Mouse (Mus musculus) ES-E14 (cell line): ENCODE results near the gene Ftcd. TPM values are rescaled to one million over a fixed set of nuclear protein-coding genes. Genes with fewer than 3 reads are reported as not detected.

Experiments
- DNase-seq: peaks from one replicate; pipeline ENCODE4 v3.0.0-alpha.2; 2013; ENCODE audit warnings: low read depth, low spot score
- H3K27ac ChIP-seq: 2 replicates; pipeline ENCODE4 v1.5.1; 2012; ENCODE audit warnings: low read depth, mild to moderate bottlenecking, low read length, moderate library complexity, mixed read lengths; ENCODE audit not compliant: poor library complexity, insufficient read depth, severe bottlenecking
- H3K36me3 ChIP-seq: 2 replicates; pipeline ENCODE4 v1.6.1; 2012; ENCODE audit warnings: mild to moderate bottlenecking, low read length, moderate library complexity, mixed read lengths; ENCODE audit not compliant: control insufficient read depth, poor library complexity, insufficient read depth, severe bottlenecking
- H3K4me1 ChIP-seq, 2 experiments: fragments of 150-350 bp in 1 of 2; sonication (generic) in 1 of 2; 2 replicates each; pipeline ENCODE4 v1.6.1; 2012; ENCODE audit warnings: low read length in 2 of 2, mild to moderate bottlenecking in 1 of 2, mixed read lengths in 1 of 2; ENCODE audit not compliant: control insufficient read depth in 2 of 2, insufficient read depth in 2 of 2, poor library complexity in 1 of 2
- H3K4me3 ChIP-seq, 2 experiments: fragments of 150-350 bp in 1 of 2; sonication (generic) in 1 of 2; 2 replicates each; pipeline ENCODE4 v1.5.1; 2012; ENCODE audit warnings: low read length in 2 of 2, low read depth in 1 of 2, mild to moderate bottlenecking in 1 of 2, mixed read lengths in 1 of 2; ENCODE audit not compliant: insufficient read depth in 1 of 2, poor library complexity in 1 of 2, severe bottlenecking in 1 of 2
- H3K9ac ChIP-seq: 2 replicates; pipeline ENCODE4 v1.6.1; 2012; ENCODE audit warnings: low read depth, mild to moderate bottlenecking, low read length, mixed read lengths; ENCODE audit not compliant: poor library complexity, insufficient read depth, severe bottlenecking
- H3K9me3 ChIP-seq: fragments of 150-350 bp; sonication (generic); 2 replicates; pipeline ENCODE4 v1.6.1; 2012; ENCODE audit warnings: low read depth, mild to moderate bottlenecking, low read length; ENCODE audit not compliant: control insufficient read depth, insufficient read depth
- CHD2 ChIP-seq: IDR thresholded peaks from 2 replicates; pipeline ENCODE4 v1.6.1; 2014; ENCODE audit warnings: mild to moderate bottlenecking, low read depth, low read length, inconsistent platforms
- HCFC1 ChIP-seq: IDR thresholded peaks from 2 replicates; pipeline ENCODE4 v1.6.1; 2012; ENCODE audit warnings: low read length, inconsistent platforms, borderline replicate concordance; ENCODE audit not compliant: insufficient read depth
- MAFK ChIP-seq: IDR thresholded peaks from 2 replicates; pipeline ENCODE4 v1.6.1; 2014; ENCODE audit warnings: mild to moderate bottlenecking, low read depth, low read length, inconsistent platforms; ENCODE audit not compliant: insufficient read depth
- ZC3H11A ChIP-seq: IDR thresholded peaks from 2 replicates; pipeline ENCODE4 v1.6.1; 2012; ENCODE audit warnings: low read depth, mild to moderate bottlenecking, inconsistent platforms, low read length, borderline replicate concordance
- ZNF384 ChIP-seq: IDR thresholded peaks from 2 replicates; pipeline ENCODE4 v1.6.1; 2012; ENCODE audit warnings: low read depth, low read length, inconsistent platforms
- in situ Hi-C, 2 experiments: fragments of 600-800 bp; cut with MboI; formaldehyde crosslinking; loops; one replicate each; pipeline ENCODE4 v1.15.1; 2025; ENCODE audit warnings: low sequenced_read_pairs in 2 of 2, inconsistent platforms in 1 of 2; ENCODE audit not compliant: unreplicated experiment in 2 of 2
- total RNA-seq: library from RNA; depleted of rRNA; stranded (reverse); fragments of 300-350 nt; gene quantifications from 2 replicates; pipeline ENCODE4 v1.2.3, GENCODE M21; 2012

Gene Ftcd
- total RNA-seq, 1 experiment = not detected

GRCm38 (mm10) chr10:76576920-76577319 is 1.5 kb downstream of the Ftcd start:
- peaks cover 0 to 2% of the 10 kb centered on the region in 2 experiments; a peak in 1 of 4 replicates for H3K4me1 ChIP-seq
- H3K4me3 ChIP-seq = no peak overlapping the region
- H3K27ac ChIP-seq = no peak overlapping the region
- H3K9ac ChIP-seq = no peak overlapping the region
- H3K36me3 ChIP-seq = no peaks in the 10 kb centered on the region
- no peaks in the 10 kb centered on the region for H3K9me3 ChIP-seq
- DNase-seq = no peak
- in situ Hi-C loops = no loop called here
- TF ChIP-seq ZC3H11A = no peak
- TF ChIP-seq MAFK = no peak
- TF ChIP-seq ZNF384 = no peak
- no peak for TF ChIP-seq CHD2
- TF ChIP-seq HCFC1 = no peak

DNA sequence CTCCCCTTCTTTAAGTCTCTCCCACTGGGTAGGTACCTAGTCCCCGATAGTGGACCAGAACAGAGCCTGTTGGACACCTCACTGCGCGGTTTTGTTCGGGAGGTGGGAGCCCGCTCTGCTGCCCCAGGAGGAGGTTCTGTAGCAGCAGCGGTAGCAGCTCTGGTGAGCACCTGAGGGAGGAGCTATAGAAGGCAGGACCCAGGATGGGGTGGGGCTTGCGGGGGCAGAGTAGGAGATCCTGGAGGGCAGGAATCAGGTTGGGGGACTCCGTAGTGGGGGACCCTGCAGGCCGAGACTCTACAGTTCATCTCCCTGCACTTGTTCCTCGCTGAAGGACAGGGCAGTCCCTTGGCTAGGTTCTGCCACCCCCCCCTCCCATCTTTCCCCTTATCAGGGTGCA is 8.7 kb downstream of the Ftcd start:
- no peaks in the 10 kb centered on the region for H3K9me3 ChIP-seq
- in situ Hi-C loops = no loop called here
- H3K27ac ChIP-seq = no peak overlapping the region
- no peaks in the 10 kb centered on the region for H3K4me1 ChIP-seq
- H3K36me3 ChIP-seq = no peaks in the 10 kb centered on the region
- TF ChIP-seq HCFC1 = no peak
- TF ChIP-seq MAFK = no peak
- TF ChIP-seq CHD2 = no peak
- TF ChIP-seq ZC3H11A = no peak
- no peak for TF ChIP-seq ZNF384
- no peak for DNase-seq
- no peak overlapping the region for H3K9ac ChIP-seq
- peak overlapping the region in 1 of 2 experiments; percentile 46; a peak in 2 of 4 replicates for H3K4me3 ChIP-seq

GRCm38 (mm10) chr10:76586190-76586589 is 10.7 kb downstream of the Ftcd start:
- Histone ChIP-seq H3K9ac (no peak overlapping the region), H3K9me3 (no peaks in the 10 kb centered on the region), H3K27ac (no peak overlapping the region), H3K36me3 (no peaks in the 10 kb centered on the region), H3K4me3 (no peak overlapping the region), H3K4me1 (no peaks in the 10 kb centered on the region)
- TF ChIP-seq MAFK (no peak), ZC3H11A (no peak), ZNF384 (no peak), HCFC1 (no peak), CHD2 (no peak)
- no peak for DNase-seq
- in situ Hi-C loops = no loop called here

DNA sequence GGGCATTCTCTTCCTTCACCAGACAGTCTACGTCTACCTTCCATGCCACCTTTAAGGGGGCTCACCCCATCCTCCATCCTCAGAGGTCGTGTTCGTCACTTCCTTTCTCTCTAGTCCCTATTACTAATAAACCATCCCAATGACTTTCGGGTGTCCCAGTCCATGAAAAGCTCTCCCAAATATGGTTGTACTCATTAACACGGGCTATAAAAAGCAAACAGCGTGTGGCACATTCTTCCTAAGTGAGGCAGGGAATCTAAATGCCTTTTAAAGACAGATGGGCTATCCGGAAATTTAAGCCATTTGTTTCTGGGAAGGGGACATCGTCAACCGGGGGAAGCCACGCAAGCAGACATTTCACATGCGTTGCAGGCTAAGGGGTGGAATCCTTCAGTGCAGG is 14.7 kb downstream of the Ftcd start:
- Histone ChIP-seq H3K4me1 (no peaks in the 10 kb centered on the region), H3K27ac (no peak overlapping the region), H3K36me3 (no peaks in the 10 kb centered on the region), H3K9me3 (no peaks in the 10 kb centered on the region), H3K9ac (no peak overlapping the region), H3K4me3 (no peak overlapping the region)
- DNase-seq = no peak
- in situ Hi-C loops = no loop called here
- TF ChIP-seq ZNF384 = no peak
- TF ChIP-seq ZC3H11A = no peak
- no peak for TF ChIP-seq MAFK
- no peak for TF ChIP-seq HCFC1
- TF ChIP-seq CHD2 = no peak

- H3K9ac ChIP-seq = no peak overlapping the region
- in situ Hi-C loops = no loop called here
- H3K4me1 ChIP-seq = peaks cover 0 to 6% of the 10 kb centered on the region in 2 experiments; a peak in 1 of 4 replicates
- DNase-seq = no peak
- H3K9me3 ChIP-seq = no peaks in the 10 kb centered on the region
- H3K36me3 ChIP-seq = no peaks in the 10 kb centered on the region
- no peak for TF ChIP-seq ZNF384
- H3K27ac ChIP-seq = no peak overlapping the region
- peak overlapping the region; percentile 2 to 39; a peak in 2 of 4 replicates for H3K4me3 ChIP-seq
Measured at GRCm38 (mm10) chr10:76596338-76596737, 20.9 kb downstream of the Ftcd start.
